Mouse (Mus musculus) liver, postnatal 0 days (tissue): ENCODE measurements around the gene Gm3336.

Experiments
- CTCF ChIP-seq: sonication (generic); IDR thresholded peaks from 2 replicates; pipeline ENCODE4 v1.5.1; 2016; ENCODE audit warnings: antibody characterized with exemption, low read depth
- EP300 ChIP-seq: IDR thresholded peaks from 2 replicates; pipeline ENCODE4 v1.6.1; 2016; ENCODE audit warnings: antibody characterized with exemption, low read depth, mild to moderate bottlenecking

- no peak for TF ChIP-seq EP300
- no peak for TF ChIP-seq CTCF
Measured at GRCm38 (mm10) chr8:70682692-70683091, 35.7 kb upstream of the Gm3336 start.
